Mouse (Mus musculus) small intestine, adult 2 months (tissue): ENCODE measurements around the gene 9130213A22Rik.

Source experiments
- CTCF ChIP-seq: fragments of 200-500 bp; IDR thresholded peaks from 2 replicates; pipeline ENCODE4 v1.5.1; 2012; ENCODE audit warnings: low read depth, mild to moderate bottlenecking, control low read depth, inconsistent platforms, low read length, moderate library complexity, mixed read lengths; ENCODE audit not compliant: insufficient replicate concordance, insufficient read length; ENCODE audit errors: extremely low read depth
- POLR2A ChIP-seq: fragments of 200-500 bp; IDR thresholded peaks from 2 replicates; pipeline ENCODE4 v1.6.1; 2012; ENCODE audit warnings: low read depth, mild to moderate bottlenecking, control low read depth, inconsistent platforms, low read length, moderate library complexity

GRCm38 (mm10) chr11:69149728-69150127 is 27.3 kb upstream of the 9130213A22Rik start:
- no peak for TF ChIP-seq CTCF
- TF ChIP-seq POLR2A = no peak
